Mouse (Mus musculus) heart, adult 2 months (tissue): ENCODE measurements around the gene Amn. TPM values are rescaled to one million over a fixed set of nuclear protein-coding genes. Genes with fewer than 3 reads are reported as not detected.

Experiments
- DNase-seq, 2 experiments: peaks; one replicate each; pipeline ENCODE4 v3.0.0; 2021
- H3K27ac ChIP-seq: fragments of 200-600 bp; 2 replicates; pipeline ENCODE4 v1.8.1; 2022
- H3K27me3 ChIP-seq: fragments of 200-500 bp; 2 replicates; pipeline ENCODE4 v1.6.1; 2012; ENCODE audit warnings: mild to moderate bottlenecking, low read length, inconsistent platforms, mixed read lengths; ENCODE audit not compliant: control insufficient read depth, insufficient read depth
- H3K36me3 ChIP-seq: fragments of 200-500 bp; 2 replicates; pipeline ENCODE4 v1.6.1; 2012; ENCODE audit warnings: low read length, inconsistent platforms; ENCODE audit not compliant: control insufficient read depth, insufficient read depth
- H3K4me1 ChIP-seq: fragments of 200-500 bp; 2 replicates; pipeline ENCODE4 v1.6.1; 2011; ENCODE audit warnings: low read length; ENCODE audit not compliant: control insufficient read depth, insufficient read depth
- H3K4me3 ChIP-seq: fragments of 200-600 bp; 2 replicates; pipeline ENCODE4 v1.8.1; 2022
- H3K79me2 ChIP-seq: fragments of 200-500 bp; replicated peaks from 2 replicates; pipeline ENCODE4 v1.6.1; 2012; ENCODE audit warnings: mild to moderate bottlenecking, inconsistent platforms, low read length, moderate library complexity, mixed read lengths; ENCODE audit not compliant: control insufficient read depth, insufficient read depth
- H3K9ac ChIP-seq: fragments of 200-500 bp; 2 replicates; pipeline ENCODE4 v1.6.1; 2012; ENCODE audit warnings: low read depth, mild to moderate bottlenecking, control low read depth, inconsistent platforms, low read length, mixed read lengths
- CTCF ChIP-seq: fragments of 200-600 bp; IDR thresholded peaks from 2 replicates; pipeline ENCODE4 v1.8.1; 2022; ENCODE audit warnings: antibody characterized with exemption, mild to moderate bottlenecking, moderate library complexity
- EP300 ChIP-seq: fragments of 200-500 bp; IDR thresholded peaks from 2 replicates; pipeline ENCODE4 v1.6.1; 2011; ENCODE audit warnings: low read depth, low read length, control low read depth; ENCODE audit not compliant: insufficient read depth
- POLR2A ChIP-seq: fragments of 200-500 bp; IDR thresholded peaks from 2 replicates; pipeline ENCODE4 v1.6.1; 2011; ENCODE audit warnings: mild to moderate bottlenecking, low read depth, low read length, control low read depth; ENCODE audit not compliant: insufficient read depth
- whole genome bisulfite sequencing: fragments of 180-500 bp; shearing (Covaris S2); methylation state at CpG from one replicate; pipeline ENCODE4 v1.1.7; 2018; 5-methylcytosine and 5-hydroxymethylcytosine counted together
- intact Hi-C: fragments of 180-260 bp; cut with DNase I; formaldehyde crosslinking; loops from one replicate; pipeline ENCODE4 v1.15.1; 2025
- polyA plus RNA-seq: library from polyadenylated mRNA; depleted of rRNA; stranded (reverse); fragments of >200 nt; gene quantifications from 2 replicates; pipeline ENCODE4 v1.2.3, GENCODE M21; 2012
- total RNA-seq, 2 experiments: library from RNA; stranded (reverse); gene quantifications; 2 replicates each; pipeline ENCODE4 v1.2.3; 2021

The Amn gene
- total and polyA plus RNA-seq, 3 experiments = not detected

DNA sequence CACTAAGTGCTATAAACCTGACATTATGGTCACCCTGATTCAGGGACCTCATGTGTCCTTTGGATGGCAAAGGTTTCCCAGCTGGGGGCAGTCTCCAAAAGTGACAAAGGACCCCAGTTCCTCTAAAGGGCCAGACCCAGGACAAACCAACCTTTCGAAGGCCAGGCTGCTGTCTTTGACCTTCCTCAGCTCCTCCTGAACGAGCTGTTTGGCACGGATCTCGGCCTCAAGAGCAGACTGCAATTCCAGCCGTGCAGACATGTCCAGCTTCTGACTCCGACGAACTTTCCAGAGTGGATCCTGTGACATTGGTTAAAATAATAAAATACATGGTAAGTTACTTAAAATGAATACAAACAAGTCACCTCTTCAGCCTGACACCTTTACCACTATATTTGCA is 43.4 kb downstream of the Amn start:
- H3K4me1 ChIP-seq = no peaks in the 10 kb centered on the region
- intact Hi-C loops = no loop called here
- no peak for TF ChIP-seq CTCF
- TF ChIP-seq EP300 = no peak
- no peaks in the 10 kb centered on the region; the same call in 1 of the 2 replicates for H3K79me2 ChIP-seq
- no peak overlapping the region for H3K4me3 ChIP-seq
- 76% methylated on average over 7 of the region's 7 CpGs for WGBS
- no peak overlapping the region for H3K9ac ChIP-seq
- H3K27me3 ChIP-seq = no peaks in the 10 kb centered on the region
- H3K36me3 ChIP-seq = no peaks in the 10 kb centered on the region
- H3K27ac ChIP-seq = no peak overlapping the region
- DNase-seq = no peak

DNA sequence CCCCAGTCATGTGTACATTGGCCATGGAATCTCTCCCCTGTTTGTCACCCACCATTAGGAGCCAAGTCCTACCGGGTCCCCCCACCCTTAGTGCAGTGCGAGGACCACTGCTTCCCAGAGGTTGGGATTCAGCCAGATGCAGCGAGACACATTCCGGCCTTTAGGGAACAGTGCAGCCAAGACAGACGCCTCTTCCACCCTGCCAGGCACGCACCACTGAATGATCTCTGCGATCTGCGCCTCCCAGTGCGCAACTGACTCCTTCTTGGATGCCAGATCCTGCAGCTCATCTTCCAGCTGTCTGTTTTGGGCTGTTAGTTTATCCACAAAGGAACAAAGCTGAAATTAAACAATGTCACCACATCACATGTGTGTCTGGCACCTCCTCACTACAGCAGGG is 46.8 kb downstream of the Amn start:
- no peak overlapping the region for H3K27ac ChIP-seq
- no peak for TF ChIP-seq EP300
- no peak for TF ChIP-seq POLR2A
- no peak for TF ChIP-seq CTCF
- no peak overlapping the region for H3K9ac ChIP-seq
- H3K27me3 ChIP-seq = no peaks in the 10 kb centered on the region
- no peaks in the 10 kb centered on the region for H3K4me1 ChIP-seq
- intact Hi-C loops = no loop called here
- no peaks in the 10 kb centered on the region; the same call in 1 of the 2 replicates for H3K79me2 ChIP-seq
- H3K4me3 ChIP-seq = no peak overlapping the region
- no peaks in the 10 kb centered on the region for H3K36me3 ChIP-seq
- DNase-seq = no peak
- 95% methylated on average over 9 of the region's 9 CpGs for whole genome bisulfite sequencing

GRCm38 (mm10) chr12:111320549-111320948 is 49.7 kb downstream of the Amn start:
- Histone ChIP-seq H3K27me3 (no peaks in the 10 kb centered on the region), H3K9ac (no peak overlapping the region), H3K4me1 (no peaks in the 10 kb centered on the region), H3K4me3 (no peak overlapping the region), H3K27ac (no peak overlapping the region), H3K36me3 (no peaks in the 10 kb centered on the region), H3K79me2 (no peaks in the 10 kb centered on the region)
- intact Hi-C loops = no loop called here
- 50% methylated on average over 12 of the region's 12 CpGs for WGBS
- TF ChIP-seq POLR2A (no peak), CTCF (no peak), EP300 (no peak)
- DNase-seq = no peak

DNA sequence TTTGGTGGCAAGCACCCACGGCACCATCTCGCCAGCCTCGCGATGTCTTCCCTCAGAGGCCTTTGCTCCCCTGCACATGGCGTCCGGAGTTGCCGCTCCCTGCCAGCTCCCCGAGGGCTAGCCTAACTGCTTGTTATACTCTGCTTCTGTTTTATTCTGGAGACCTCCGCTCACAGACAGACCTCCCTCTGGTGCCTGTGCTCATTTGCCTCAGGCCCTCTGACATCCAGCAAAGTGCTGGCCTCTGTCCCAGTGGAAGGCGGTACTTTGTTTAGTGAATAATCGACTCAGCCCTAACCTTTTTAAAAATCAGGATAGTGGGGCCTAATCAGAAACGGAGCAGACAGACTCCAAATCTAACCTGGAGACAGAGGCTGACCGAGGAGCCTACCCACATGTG is 50.9 kb downstream of the Amn start:
- Histone ChIP-seq H3K4me3 (no peak overlapping the region), H3K36me3 (no peaks in the 10 kb centered on the region), H3K9ac (no peak overlapping the region), H3K27me3 (no peaks in the 10 kb centered on the region), H3K27ac (no peak overlapping the region), H3K79me2 (no peaks in the 10 kb centered on the region), H3K4me1 (no peaks in the 10 kb centered on the region)
- 89% methylated on average over 13 of the region's 13 CpGs for WGBS
- no peak for DNase-seq
- intact Hi-C loops = no loop called here
- TF ChIP-seq POLR2A (no peak), EP300 (no peak), CTCF (no peak)

DNA sequence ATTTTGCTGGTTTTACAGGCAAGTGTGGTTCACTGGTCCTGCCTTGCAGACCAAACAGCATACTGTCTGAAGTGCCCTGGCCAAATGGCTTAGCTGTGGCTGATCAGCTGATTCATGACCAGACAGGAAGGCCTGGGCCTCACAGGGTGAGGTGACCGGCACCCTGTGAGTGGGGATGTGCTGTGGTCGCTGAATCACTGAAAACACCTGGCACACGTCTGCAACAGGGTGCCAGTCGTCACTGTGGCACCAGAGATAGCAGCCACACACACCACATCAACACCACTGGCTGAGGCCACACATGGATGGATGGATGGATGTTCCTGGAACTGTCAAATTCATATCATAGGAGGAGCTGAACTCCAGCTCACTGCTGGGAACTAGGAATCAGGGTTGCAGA is 52.5 kb downstream of the Amn start:
- Histone ChIP-seq H3K27ac (no peak overlapping the region), H3K4me3 (no peak overlapping the region), H3K36me3 (no peaks in the 10 kb centered on the region), H3K9ac (no peak overlapping the region), H3K27me3 (no peaks in the 10 kb centered on the region), H3K79me2 (no peaks in the 10 kb centered on the region), H3K4me1 (no peaks in the 10 kb centered on the region)
- 54% methylated on average over 4 of the region's 4 CpGs for WGBS
- DNase-seq = no peak
- TF ChIP-seq EP300 = no peak
- no peak for TF ChIP-seq CTCF
- no peak for TF ChIP-seq POLR2A
- intact Hi-C loops = no loop called here

DNA sequence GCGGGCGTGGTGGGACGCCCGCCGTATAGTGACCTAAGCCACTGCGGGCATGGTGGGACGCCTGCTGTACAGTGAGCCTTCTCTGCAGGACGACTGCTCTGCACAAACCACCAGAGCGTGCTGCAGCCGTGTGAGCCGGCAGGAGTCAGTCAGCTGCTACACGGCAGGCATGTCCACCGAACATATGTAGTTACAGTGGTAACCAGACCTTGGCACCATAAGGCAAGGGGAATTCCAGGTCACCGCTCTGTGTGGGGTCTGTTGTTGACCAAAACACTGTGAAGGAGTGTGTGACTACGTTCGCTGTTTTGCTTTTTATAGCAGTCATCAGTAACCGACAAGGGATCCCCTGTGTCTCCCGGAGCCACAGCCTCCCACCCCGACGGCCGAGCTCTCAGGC is 53.6 kb downstream of the Amn start:
- no peaks in the 10 kb centered on the region for H3K79me2 ChIP-seq

DNA sequence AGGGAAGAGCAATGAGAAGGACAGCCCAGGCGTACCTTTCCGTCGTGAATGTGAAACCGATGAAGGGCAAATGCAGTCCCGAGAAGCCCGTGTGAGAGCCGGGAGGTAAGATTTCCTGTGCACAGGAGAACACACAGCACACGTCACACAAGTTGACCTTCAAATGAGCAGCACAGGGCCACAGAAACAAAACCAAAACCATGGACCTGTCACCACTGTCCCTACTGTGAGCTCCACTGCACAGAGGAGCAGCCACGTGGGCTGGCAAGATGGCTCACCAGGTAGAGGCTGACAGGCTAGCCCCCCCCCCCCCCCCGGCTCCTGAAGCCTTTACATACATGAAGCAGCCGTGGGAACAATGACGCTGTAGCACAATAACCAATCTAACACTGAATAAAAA is 54.1 kb downstream of the Amn start:
- 92% methylated on average over 12 of the region's 12 CpGs for WGBS
- no peaks in the 10 kb centered on the region; the same call in 1 of the 2 replicates for H3K79me2 ChIP-seq
- no peak overlapping the region for H3K4me3 ChIP-seq
- no peaks in the 10 kb centered on the region for H3K36me3 ChIP-seq
- DNase-seq = no peak
- H3K27me3 ChIP-seq = no peaks in the 10 kb centered on the region
- H3K4me1 ChIP-seq = no peaks in the 10 kb centered on the region
- TF ChIP-seq CTCF (no peak), EP300 (no peak), POLR2A (no peak)
- H3K9ac ChIP-seq = no peak overlapping the region
- H3K27ac ChIP-seq = no peak overlapping the region
- intact Hi-C loops = no loop called here

More for the DNA sequence above, 53.6 kb downstream of the Amn start:
- 92% methylated on average over 21 of the region's 21 CpGs for WGBS
- intact Hi-C loops = no loop called here
- no peak for TF ChIP-seq CTCF
- no peak for TF ChIP-seq POLR2A
- TF ChIP-seq EP300 = no peak
- H3K4me3 ChIP-seq = no peak overlapping the region
- H3K36me3 ChIP-seq = no peaks in the 10 kb centered on the region
- DNase-seq = no peak
- no peak overlapping the region for H3K27ac ChIP-seq
- no peaks in the 10 kb centered on the region for H3K4me1 ChIP-seq
- H3K27me3 ChIP-seq = no peaks in the 10 kb centered on the region
- no peak overlapping the region for H3K9ac ChIP-seq
